Mouse (Mus musculus) adrenal gland, postnatal 25 days (tissue): ENCODE measurements around the gene Batf. TPM values are rescaled to one million over a fixed set of nuclear protein-coding genes. Genes with fewer than 3 reads are reported as not detected.

ENCODE experiments used
- DNase-seq: peaks from one replicate; pipeline ENCODE4 v3.0.0; 2021; ENCODE audit warnings: mixed read lengths
- long read RNA-seq: library from polyadenylated mRNA; stranded (forward); transcript quantifications from one replicate; pipeline ENCODE4 v2.0.0, GENCODE M21; 2021
- total RNA-seq: library from RNA; stranded (reverse); gene quantifications from 2 replicates; pipeline ENCODE4 v1.2.3, GENCODE M21; 2021

Batf gene
- total RNA-seq: not detected in 2 replicates
- long read RNA-seq: 0 reads

DNA sequence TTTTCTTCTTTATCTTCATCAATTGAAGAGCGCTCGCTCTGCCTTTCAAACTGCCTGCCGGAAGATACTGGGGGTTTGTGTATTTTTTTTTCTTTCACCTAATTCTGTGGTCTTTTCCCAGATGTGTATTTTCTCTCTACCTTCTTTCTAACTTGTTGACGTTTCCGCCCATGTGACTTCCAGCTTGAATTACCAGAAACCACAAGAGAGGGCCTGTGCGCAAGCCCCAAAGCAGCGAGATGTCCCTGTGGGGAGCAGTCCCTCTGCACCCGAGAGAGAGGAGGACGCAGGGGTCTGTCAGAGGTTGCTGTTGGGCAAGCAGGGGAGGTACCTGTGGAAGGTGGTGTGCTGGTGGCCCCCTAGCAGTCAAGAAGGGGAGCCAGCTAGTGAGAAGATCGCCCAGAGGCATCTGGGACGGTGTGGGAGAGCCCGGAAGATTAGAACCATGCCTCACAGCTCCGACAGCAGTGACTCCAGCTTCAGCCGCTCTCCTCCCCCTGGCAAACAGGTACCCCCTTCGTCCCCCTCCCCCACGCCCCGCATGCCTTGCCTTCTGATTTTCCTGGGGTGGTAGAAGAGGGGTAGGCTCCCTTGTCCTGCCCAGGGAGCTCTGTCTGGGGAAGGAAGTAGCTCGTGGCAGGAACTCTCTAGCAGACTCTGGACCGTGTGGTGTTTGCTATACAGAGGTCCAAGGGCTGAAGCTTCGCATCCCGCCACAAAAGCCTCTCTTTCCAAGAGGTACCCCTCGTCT is at the start of gene Batf:
Gene Batf, plus strand, starts transcription at position 204 of the 751 bp plus-strand sequence.
- DNase-seq: no peak

- DNase-seq: no peak
Measured at GRCm38 (mm10) chr12:85637932-85638331, 48.5 kb upstream of the Batf start.

- no peak for DNase-seq
Measured at GRCm38 (mm10) chr12:85638541-85639325, 47.7 kb upstream of the Batf start.

- no peak for DNase-seq
Measured at GRCm38 (mm10) chr12:85639326-85640008, 47.0 kb upstream of the Batf start.

DNA sequence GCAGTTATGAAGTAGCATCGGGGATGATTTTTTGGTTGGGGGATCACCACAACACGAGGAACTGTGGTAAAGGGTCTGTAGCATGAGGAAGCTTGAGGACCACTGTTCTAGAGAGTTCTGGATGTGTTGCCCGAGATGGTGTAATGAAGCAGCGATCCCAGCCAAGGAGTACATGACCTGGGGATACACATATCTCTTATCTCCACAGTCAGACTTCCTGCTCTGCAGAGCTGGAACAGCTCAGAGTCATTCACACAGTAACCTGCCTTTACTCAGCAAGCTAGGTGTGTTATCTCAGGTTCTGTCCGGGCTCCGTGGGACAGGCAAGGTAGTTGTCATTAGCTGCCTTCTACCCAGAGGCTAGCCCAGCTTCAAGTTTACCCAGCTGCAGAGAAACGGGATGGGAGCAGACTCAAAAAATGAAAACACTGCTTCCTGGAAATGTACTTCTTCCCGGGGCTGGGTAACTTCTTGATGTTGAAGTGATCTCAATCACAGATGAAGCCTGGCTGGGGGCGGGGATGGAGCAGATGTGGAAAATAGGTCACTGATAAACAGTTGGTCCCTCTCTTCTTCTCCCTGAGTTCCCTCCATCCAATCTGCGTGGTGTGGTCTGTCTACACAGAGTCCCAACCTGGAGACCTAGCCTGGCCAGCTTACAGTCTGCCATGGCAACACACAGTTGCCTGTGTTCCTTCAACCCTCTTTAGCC is 45.5 kb upstream of the Batf start:
- DNase-seq: no peak

GRCm38 (mm10) chr12:85641564-85641931 is 44.9 kb upstream of the Batf start:
- DNase-seq: no peak

DNA sequence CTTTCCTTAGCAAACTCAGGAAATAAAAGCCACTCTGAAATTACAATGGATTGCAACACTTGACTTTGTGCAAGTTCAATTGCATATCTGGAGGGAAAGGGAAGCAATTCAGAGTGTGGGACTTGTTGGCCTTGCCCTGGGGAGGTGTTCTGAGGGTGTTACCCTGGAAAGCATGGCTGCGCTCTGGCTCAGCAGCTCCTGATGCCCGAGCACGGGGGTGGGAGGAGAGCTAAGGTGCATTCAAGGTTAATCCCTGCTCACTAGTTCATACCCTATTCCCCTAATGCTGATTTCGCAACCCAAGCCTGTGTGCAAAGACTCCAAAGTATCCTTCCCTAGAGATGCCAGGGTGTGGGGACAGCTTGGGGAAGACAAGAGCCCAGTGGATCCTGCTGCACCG is 42.7 kb upstream of the Batf start:
- DNase-seq: peak; percentile 14

DNA sequence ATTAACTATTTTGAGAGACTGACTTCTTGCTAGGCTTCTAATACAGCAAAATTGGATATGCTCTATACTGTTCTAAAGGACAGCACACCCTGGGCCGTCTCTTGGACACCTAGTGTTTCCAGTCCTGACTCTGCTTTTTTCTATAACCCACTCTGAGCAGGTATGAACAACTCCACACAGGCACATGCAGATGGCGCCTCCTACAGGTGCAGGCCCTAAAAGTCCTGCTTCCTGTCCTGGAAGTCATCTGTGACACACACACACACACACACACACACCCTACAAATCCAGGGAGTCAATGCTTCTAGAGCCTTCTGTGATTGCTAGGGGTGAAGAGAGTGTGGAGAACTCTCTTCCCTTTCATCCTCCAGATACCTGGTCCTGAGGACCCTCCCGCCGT is 40.8 kb upstream of the Batf start:
- peak; percentile 38 for DNase-seq

GRCm38 (mm10) chr12:85647346-85647745 is 39.1 kb upstream of the Batf start:
- DNase-seq: peak; percentile 32

DNA sequence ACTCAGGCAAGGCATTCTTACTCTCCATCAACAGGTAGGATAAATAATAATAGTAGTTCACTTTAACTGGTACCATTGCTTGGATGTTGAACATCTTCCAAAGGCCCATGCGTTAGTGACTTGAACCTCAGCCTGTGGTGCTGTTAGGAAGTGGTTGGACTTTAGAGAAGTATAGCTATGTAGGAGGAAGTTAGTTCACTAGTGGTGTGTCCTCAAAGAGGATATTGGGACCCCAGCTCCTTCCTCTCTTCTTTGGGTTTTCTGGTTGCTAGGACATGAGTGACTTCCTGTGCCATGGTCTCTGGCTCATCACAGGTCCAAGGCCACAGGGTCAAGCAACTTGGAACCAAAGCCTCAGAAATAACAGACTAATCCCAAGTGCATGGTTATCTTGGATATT is 38.5 kb upstream of the Batf start:
- no peak for DNase-seq

DNA sequence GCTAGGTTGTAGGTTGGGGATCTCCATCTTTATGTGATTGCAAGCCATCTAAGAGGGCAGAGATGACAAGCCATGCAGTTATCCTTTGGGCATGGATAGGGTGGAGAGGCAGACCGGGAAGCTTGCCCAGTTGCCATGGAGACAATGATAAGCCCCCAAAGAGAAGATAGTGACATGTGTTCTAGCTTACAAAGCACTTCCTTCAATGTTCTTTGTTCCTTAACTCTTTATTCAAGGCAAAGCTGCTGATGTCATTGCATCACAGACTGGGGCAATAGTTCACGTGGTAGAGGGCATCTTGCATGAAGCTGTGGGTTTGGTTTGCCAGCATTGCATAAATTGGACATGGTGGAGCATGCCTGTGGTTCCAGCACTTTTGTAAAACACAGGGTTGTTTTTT is 27.1 kb upstream of the Batf start:
- no peak for DNase-seq

DNA sequence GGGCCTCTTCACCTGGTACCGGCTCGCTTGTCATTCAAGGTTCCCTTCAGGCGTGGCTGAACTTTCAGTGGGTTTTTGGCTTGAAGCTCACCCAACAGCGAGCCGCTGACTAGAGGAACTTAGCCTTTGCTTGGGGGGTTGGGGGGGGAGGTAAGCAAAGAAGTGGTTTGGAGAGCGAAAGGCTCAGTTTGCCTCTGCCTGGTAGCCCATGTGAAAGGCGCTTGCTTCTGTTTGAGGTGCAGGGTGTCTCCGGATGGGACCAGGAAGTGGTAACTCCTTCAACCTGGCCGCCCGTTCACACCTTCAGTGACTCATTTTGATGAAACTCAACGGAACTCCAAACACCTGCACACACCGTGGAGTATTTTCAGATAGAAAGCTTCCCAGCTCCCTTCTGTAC is 25.6 kb upstream of the Batf start:
- DNase-seq: no peak

- peak; percentile 43 for DNase-seq
Measured at GRCm38 (mm10) chr12:85662232-85662631, 24.2 kb upstream of the Batf start.

DNA sequence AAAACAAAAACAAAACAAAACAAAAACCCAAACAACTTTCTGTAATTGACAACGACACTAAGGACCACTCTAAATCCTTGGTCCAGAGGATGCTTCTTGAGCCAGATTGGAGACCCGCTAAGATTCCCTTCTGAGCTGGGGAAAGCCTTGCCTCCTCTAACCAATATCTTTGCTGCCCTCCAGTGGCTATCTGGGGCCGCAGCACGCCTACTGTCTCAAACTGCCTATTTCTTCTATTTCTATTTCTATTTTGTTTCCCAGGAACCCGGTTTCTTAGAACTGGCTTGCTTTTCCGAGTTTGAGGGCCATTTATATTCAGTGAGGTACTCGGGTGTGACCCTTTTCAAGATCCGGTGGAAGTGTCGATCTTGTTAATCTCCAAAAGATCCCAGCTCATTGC is 23.6 kb upstream of the Batf start:
- peak; percentile 74 for DNase-seq

GRCm38 (mm10) chr12:85666112-85666511 is 20.4 kb upstream of the Batf start:
- no peak for DNase-seq

- DNase-seq: no peak
Measured at GRCm38 (mm10) chr12:85667071-85667470, 19.4 kb upstream of the Batf start.

GRCm38 (mm10) chr12:85668696-85669095 is 17.8 kb upstream of the Batf start:
- DNase-seq: no peak

- no peak for DNase-seq
Measured at GRCm38 (mm10) chr12:85670080-85670479, 16.4 kb upstream of the Batf start.

- no peak for DNase-seq
Measured at GRCm38 (mm10) chr12:85673914-85674313, 12.6 kb upstream of the Batf start.

DNA sequence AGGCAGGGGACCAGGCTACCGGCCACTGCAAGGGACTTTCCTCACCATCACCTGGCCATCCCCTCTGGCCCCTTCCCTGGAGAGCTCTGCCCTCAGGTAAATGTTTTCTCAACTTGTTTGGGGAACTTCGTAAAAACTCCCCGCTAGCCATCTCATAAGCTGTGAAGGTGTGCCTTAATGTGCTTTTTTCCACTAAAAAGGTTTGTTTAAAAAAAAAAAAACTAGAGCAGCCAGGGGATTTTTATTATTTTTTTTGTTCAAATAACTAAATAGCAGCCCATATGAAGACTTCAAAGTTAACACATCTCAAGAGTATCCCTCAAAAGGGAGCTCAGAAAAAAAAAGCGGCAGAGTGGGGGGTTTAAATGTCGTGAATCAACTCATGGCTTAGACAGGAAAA is 7.4 kb upstream of the Batf start:
- DNase-seq: no peak

GRCm38 (mm10) chr12:85679808-85680207 is 6.7 kb upstream of the Batf start:
- DNase-seq: no peak

GRCm38 (mm10) chr12:85682328-85682727 is 4.1 kb upstream of the Batf start:
- DNase-seq: no peak
